Mouse (Mus musculus) MEL (cell line): Measurements from ENCODE around the gene Lrat.

Source experiments
- BHLHE40 ChIP-seq: IDR thresholded peaks from 2 replicates; pipeline ENCODE4 v1.6.1; 2012; ENCODE audit warnings: low read depth, mild to moderate bottlenecking, inconsistent platforms, low read length, improper control_type of control experiment, borderline replicate concordance
- CTCF ChIP-seq, 3 experiments: IDR thresholded peaks in 2 of 3; conservative IDR thresholded peaks in 1 of 3; 2 replicates each; pipeline ENCODE4 v1.5.1; 2011 to 2012; ENCODE audit warnings: low read length in 3 of 3, low read depth in 2 of 3, mild to moderate bottlenecking in 2 of 3, improper control_type of control experiment in 1 of 3, inconsistent platforms in 1 of 3, mixed read lengths in 1 of 3, moderate library complexity in 1 of 3; ENCODE audit not compliant: control insufficient read depth in 1 of 3, insufficient read depth in 1 of 3, poor library complexity in 1 of 3, severe bottlenecking in 1 of 3
- E2F4 ChIP-seq: IDR thresholded peaks from 2 replicates; pipeline ENCODE4 v1.6.1; 2011; ENCODE audit warnings: low read depth, low read length, improper control_type of control experiment, borderline replicate concordance
- EP300 ChIP-seq, 2 experiments: IDR thresholded peaks; 2 replicates each; pipeline ENCODE4 v1.6.1; 2011; ENCODE audit warnings: improper control_type of control experiment in 2 of 2, low read length in 2 of 2, low read depth in 1 of 2, mild to moderate bottlenecking in 1 of 2
- MEF2A ChIP-seq: IDR thresholded peaks from 2 replicates; pipeline ENCODE4 v1.6.1; 2014; ENCODE audit warnings: low read depth, mild to moderate bottlenecking, inconsistent platforms, low read length, improper control_type of control experiment; ENCODE audit not compliant: poor library complexity, insufficient replicate concordance, severe bottlenecking; ENCODE audit errors: extremely low read depth
- POLR2A ChIP-seq, 2 experiments: IDR thresholded peaks; 2 replicates each; pipeline ENCODE4 v1.6.1; 2011 to 2012; ENCODE audit warnings: low read length in 2 of 2, mild to moderate bottlenecking in 2 of 2, control low read depth in 1 of 2, improper control_type of control experiment in 1 of 2, low read depth in 1 of 2, moderate library complexity in 1 of 2; ENCODE audit not compliant: control insufficient read depth in 1 of 2, insufficient read depth in 1 of 2, poor library complexity in 1 of 2
- RAD21 ChIP-seq: IDR thresholded peaks from 2 replicates; pipeline ENCODE4 v1.6.1; 2011; ENCODE audit warnings: mild to moderate bottlenecking, low read depth, low read length, improper control_type of control experiment
- RCOR1 ChIP-seq: IDR thresholded peaks from 2 replicates; pipeline ENCODE4 v1.6.1; 2012; ENCODE audit warnings: low read depth, mild to moderate bottlenecking, inconsistent platforms, low read length, improper control_type of control experiment
- TBP ChIP-seq: IDR thresholded peaks from 2 replicates; pipeline ENCODE4 v1.8.0; 2011; ENCODE audit warnings: low read depth, low read length, improper control_type of control experiment
- USF2 ChIP-seq, 2 experiments: IDR thresholded peaks; 2 replicates each; pipeline ENCODE4 v1.6.1; 2011 to 2012; ENCODE audit warnings: improper control_type of control experiment in 2 of 2, low read length in 2 of 2, borderline replicate concordance in 1 of 2, inconsistent platforms in 1 of 2, low read depth in 1 of 2, mild to moderate bottlenecking in 1 of 2; ENCODE audit not compliant: insufficient read depth in 1 of 2
- ZNF384 ChIP-seq: IDR thresholded peaks from 2 replicates; pipeline ENCODE4 v1.6.1; 2012; ENCODE audit warnings: low read depth, mild to moderate bottlenecking, inconsistent platforms, low read length, improper control_type of control experiment

DNA sequence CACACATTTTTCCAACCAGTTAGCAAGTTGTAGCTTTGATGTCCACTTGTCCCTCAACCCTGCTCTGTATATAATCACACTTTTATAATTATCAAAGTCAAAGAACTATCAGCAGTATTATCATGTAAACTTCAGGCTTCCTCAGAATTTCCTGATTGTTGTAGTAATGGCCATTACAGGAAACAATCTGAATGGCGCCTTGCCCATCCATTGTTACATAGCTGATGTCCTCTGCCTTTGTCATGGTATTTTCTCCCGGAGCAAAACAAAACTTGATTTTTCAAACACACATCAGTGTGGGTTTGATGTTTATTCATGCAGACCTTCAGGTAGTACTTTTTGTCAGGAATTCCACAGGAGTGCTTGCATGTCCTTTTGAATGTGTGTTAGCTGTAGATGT, 4.9 kb upstream of the Lrat start:
- TF ChIP-seq POLR2A (IDR thresholded peaks at IDR 0.05; ENCODE audit: control insufficient read depth in 1 of 2, insufficient read depth in 1 of 2, low read depth in 1 of 2, low read length in 2 of 2, poor library complexity in 1 of 2), result no peak
- TF ChIP-seq MEF2A, result no peak
- TF ChIP-seq CTCF (IDR thresholded peaks at IDR 0.05 in 2 of 3, conservative IDR thresholded peaks at IDR 0.05 in 1 of 3; ENCODE audit: control insufficient read depth in 1 of 3, insufficient read depth in 1 of 3, low read depth in 2 of 3, low read length in 3 of 3, poor library complexity in 1 of 3, severe bottlenecking in 1 of 3), result no peak
- no peak for TF ChIP-seq E2F4
- no peak for TF ChIP-seq EP300 (IDR thresholded peaks at IDR 0.05; ENCODE audit: low read depth in 1 of 2, low read length in 2 of 2)
- no peak for TF ChIP-seq ZNF384
- TF ChIP-seq USF2 (IDR thresholded peaks at IDR 0.05; ENCODE audit: borderline replicate concordance in 1 of 2, insufficient read depth in 1 of 2, low read depth in 1 of 2, low read length in 2 of 2), result no peak
- TF ChIP-seq BHLHE40, result no peak
- TF ChIP-seq TBP, result no peak
- TF ChIP-seq RCOR1, result no peak
- no peak for TF ChIP-seq RAD21
